Mouse (Mus musculus) embryonic facial prominence, embryonic 13.5 days (tissue): ENCODE results near the gene Steap3. TPM values are rescaled to one million over a fixed set of nuclear protein-coding genes. Genes with fewer than 3 reads are reported as not detected.

Experiments
- ATAC-seq: fragments of 200-750 bp; cut with Nextera tagmentation; 2 replicates; pipeline ENCODE4 v1.8.0; 2017; ENCODE audit warnings: low read depth; ENCODE audit not compliant: insufficient number of reproducible peaks, insufficient read depth, low FRiP score, low TSS enrichment
- H3K27ac ChIP-seq: fragments of 300-500 bp; sonication (generic); 2 replicates; pipeline ENCODE4 v1.5.1; 2015; ENCODE audit warnings: moderate library complexity, mild to moderate bottlenecking, inconsistent platforms
- H3K27me3 ChIP-seq: fragments of 300-500 bp; sonication (generic); 2 replicates; pipeline ENCODE4 v1.6.1; 2015; ENCODE audit warnings: mild to moderate bottlenecking, inconsistent platforms
- H3K36me3 ChIP-seq: fragments of 300-500 bp; sonication (generic); 2 replicates; pipeline ENCODE4 v1.6.1; 2015; ENCODE audit warnings: mild to moderate bottlenecking, inconsistent platforms
- H3K4me1 ChIP-seq: fragments of 300-500 bp; sonication (generic); 2 replicates; pipeline ENCODE4 v1.6.1; 2015; ENCODE audit warnings: inconsistent platforms
- H3K4me2 ChIP-seq: fragments of 300-500 bp; sonication (generic); 2 replicates; pipeline ENCODE4 v1.6.1; 2015; ENCODE audit warnings: moderate library complexity, mild to moderate bottlenecking, inconsistent platforms
- H3K4me3 ChIP-seq: fragments of 300-500 bp; sonication (generic); 2 replicates; pipeline ENCODE4 v1.5.1; 2015; ENCODE audit warnings: mild to moderate bottlenecking, inconsistent platforms
- H3K9ac ChIP-seq: fragments of 300-500 bp; sonication (generic); 2 replicates; pipeline ENCODE4 v1.6.1; 2015; ENCODE audit warnings: mild to moderate bottlenecking, inconsistent platforms
- H3K9me3 ChIP-seq: fragments of 300-500 bp; sonication (generic); 2 replicates; pipeline ENCODE4 v1.6.1; 2016; ENCODE audit warnings: inconsistent platforms
- WGBS: fragments of 180-500 bp; shearing (Covaris S2); methylation state at CpG from one replicate; pipeline ENCODE4 v1.1.7; 2015; ENCODE audit warnings: mixed read lengths; 5-methylcytosine and 5-hydroxymethylcytosine counted together
- polyA plus RNA-seq: library from polyadenylated mRNA; unstranded; fragments of >200 nt; fragmentation: Nextera tagmentation; extraction: Ambion mirVana; gene quantifications from 2 replicates; pipeline ENCODE4 v1.2.1, GENCODE M21; 2015

Steap3 gene
- polyA plus RNA-seq, 1 experiment from 2014 or later: 5.6 TPM

GRCm38 (mm10) chr1:120145527-120146216, 126.8 kb downstream of the Steap3 start:
- H3K9ac ChIP-seq: no peak overlapping the region
- H3K4me1 ChIP-seq: peaks cover 5% of the 10 kb centered on the region
- ATAC-seq: no peak
- no peaks in the 10 kb centered on the region for H3K9me3 ChIP-seq
- H3K4me2 ChIP-seq: no peak overlapping the region
- WGBS: 89% methylated on average over 8 of the region's 8 CpGs
- no peak overlapping the region for H3K27ac ChIP-seq
- H3K27me3 ChIP-seq: no peaks in the 10 kb centered on the region
- no peak overlapping the region for H3K4me3 ChIP-seq
- no peaks in the 10 kb centered on the region for H3K36me3 ChIP-seq

- Histone ChIP-seq H3K4me1 (peaks cover 5% of the 10 kb centered on the region), H3K4me3 (no peak overlapping the region), H3K27ac (no peak overlapping the region), H3K4me2 (no peak overlapping the region), H3K27me3 (no peaks in the 10 kb centered on the region), H3K36me3 (no peaks in the 10 kb centered on the region), H3K9me3 (no peaks in the 10 kb centered on the region), H3K9ac (no peak overlapping the region)
- 71% methylated on average over 5 of the region's 5 CpGs for WGBS
- ATAC-seq: no peak
Observed at GRCm38 (mm10) chr1:120142551-120142950, 130.0 kb downstream of the Steap3 start.

Other genes with a start within 250 kb of the Steap3 start
- 5.5 and 10.0 TPM in 2 replicates for gene Tmem37, start 198.6 kb downstream of the Steap3 start, polyA plus RNA-seq
- gene Dbi, start 151.6 kb downstream of the Steap3 start, polyA plus RNA-seq: 607 and 644 TPM in 2 replicates
- gene 3110009E18Rik, start 151.5 kb downstream of the Steap3 start, polyA plus RNA-seq: 22.9 and 26.6 TPM in 2 replicates
- 0.20 TPM in 1 of 2 replicates, not detected in the other for gene C1ql2, start 67.9 kb upstream of the Steap3 start, polyA plus RNA-seq
- 0.44 TPM in 1 of 2 replicates, not detected in the other for gene Marco, start 232.3 kb upstream of the Steap3 start, polyA plus RNA-seq